Mouse (Mus musculus) bone marrow, adult 2 months (tissue): ENCODE measurements at regions not wholly inside any gene's neighbourhood (a gene's known extent, or its start where the extent isn't known, plus 50 kb on each side); places are given as distances from the start of the nearest gene placed in this dataset.

ENCODE experiments used
- CTCF ChIP-seq: fragments of 200-500 bp; IDR thresholded peaks from 2 replicates; pipeline ENCODE4 v1.5.1; 2011; ENCODE audit warnings: low read length, control low read depth; ENCODE audit not compliant: control insufficient read depth, insufficient read depth
- POLR2A ChIP-seq: fragments of 200-500 bp; IDR thresholded peaks from 2 replicates; pipeline ENCODE4 v1.6.1; 2011; ENCODE audit warnings: low read depth, mild to moderate bottlenecking, control low read depth, low read length, borderline replicate concordance; ENCODE audit not compliant: control insufficient read depth

- TF ChIP-seq POLR2A (no peak), CTCF (no peak)
These were observed 269.7 kb downstream of the Ndfip2 start for GRCm38 (mm10) chr14:105528107-105528506.
